Mouse (Mus musculus) gastrocnemius, postnatal 4 days (tissue): ENCODE measurements around the gene Ccna2. TPM values are rescaled to one million over a fixed set of nuclear protein-coding genes. Genes with fewer than 3 reads are reported as not detected.

ENCODE experiments used
- DNase-seq, 2 experiments: peaks; one replicate each; pipeline ENCODE4 v3.0.0; 2021 to 2022; ENCODE audit warnings: low spot score in 2 of 2, mixed read lengths in 2 of 2
- total RNA-seq, 2 experiments: library from RNA; stranded (reverse); gene quantifications; 2 replicates each; pipeline ENCODE4 v1.2.3; 2021

Ccna2 gene
- total RNA-seq, 2 experiments from 2014 or later = 35.6 to 41.1 TPM

GRCm38 (mm10) chr3:36536041-36536440, 35.9 kb downstream of the Ccna2 start:
- no peak for DNase-seq

- DNase-seq = no peak
These were observed 38.7 kb downstream of the Ccna2 start for GRCm38 (mm10) chr3:36533201-36533672.

GRCm38 (mm10) chr3:36532738-36533137, 39.2 kb downstream of the Ccna2 start:
- DNase-seq = no peak

- DNase-seq = no peak
These were observed 39.9 kb downstream of the Ccna2 start for GRCm38 (mm10) chr3:36531979-36532542.

- DNase-seq = no peak
These were observed 40.7 kb downstream of the Ccna2 start for GRCm38 (mm10) chr3:36531242-36531641.

GRCm38 (mm10) chr3:36530781-36531180, 41.2 kb downstream of the Ccna2 start:
- DNase-seq = no peak

- DNase-seq = no peak
These were observed 41.6 kb downstream of the Ccna2 start for GRCm38 (mm10) chr3:36530345-36530744.

GRCm38 (mm10) chr3:36524466-36524865, 47.5 kb downstream of the Ccna2 start:
- DNase-seq = no peak

- DNase-seq = no peak
These were observed 49.8 kb downstream of the Ccna2 start for GRCm38 (mm10) chr3:36522137-36522536.

- peak in 1 of 2 experiments; percentile 33 for DNase-seq
These were observed 50.6 kb downstream of the Ccna2 start, which contains the start of gene Gm11549 for GRCm38 (mm10) chr3:36521073-36522060. Gm11549 (minus strand) TSS chr3:36521813.

GRCm38 (mm10) chr3:36516196-36516595, 55.8 kb downstream of the Ccna2 start:
- no peak for DNase-seq

Other genes starting within 250 kb of the Ccna2 start
- 100 to 1,000 TPM; 211 to 234 TPM for gene Anxa5, start 96.3 kb downstream of the Ccna2 start, total RNA-seq
- 1 to 10 TPM; 1.0 to 1.4 TPM for gene 1810062G17Rik, start 96.2 kb downstream of the Ccna2 start, total RNA-seq
- under 1 TPM in 1 of 2 experiments, not detected in 1; 0.61 TPM for gene Gm11549, start 50.3 kb downstream of the Ccna2 start, total RNA-seq
- gene Exosc9, start 19.5 kb downstream of the Ccna2 start, total RNA-seq = 10 to 100 TPM; 25.8 to 33.7 TPM
- 1 to 10 TPM; 7.4 to 9.5 TPM for gene Bbs7, start 41.3 kb upstream of the Ccna2 start, total RNA-seq
- 10 to 100 TPM in 1 of 2 experiments, 1 to 10 TPM in 1; 8.6 to 10.3 TPM for gene Trpc3, start 118.0 kb upstream of the Ccna2 start, total RNA-seq